Comparison of ENCODE assay signal across 17 mouse cellular contexts in the genomic region with DNA sequence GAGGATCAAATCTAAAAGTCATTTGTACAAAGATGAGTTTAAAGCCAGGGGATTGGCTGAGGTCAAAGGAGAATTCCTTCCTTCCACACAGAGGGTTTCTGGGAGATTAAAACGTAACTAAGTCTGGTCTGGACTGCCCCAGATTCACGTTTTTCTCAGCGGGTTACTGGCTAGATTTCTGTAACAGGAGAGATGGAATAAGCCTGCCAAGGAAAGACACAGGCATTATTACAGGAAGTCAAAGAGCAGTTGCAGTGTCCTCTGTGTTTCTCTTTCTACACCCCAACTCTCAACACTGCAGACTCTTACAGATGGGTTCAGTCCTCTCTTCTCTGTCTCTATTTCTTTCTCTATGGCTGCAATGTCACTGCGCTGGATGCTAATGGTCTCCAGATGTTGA.
"Had no signal": no experiment of that assay in that cellular context is flagged by ENCODE, and none has a peak within 500 bp of the region (broad histone marks: within the 10 kb centered on the region; RNA-seq: fewer than 3 reads in every experiment).

No protein-coding gene starts in this region.

- H3K4me2 ChIP-seq: kidney, embryonic 15.5 days; liver, embryonic 13.5 days; midbrain, embryonic 11.5 days had no signal

- H3K4me3 ChIP-seq: kidney, embryonic 15.5 days; liver, embryonic 13.5 days had no signal

- H3K9ac ChIP-seq: kidney, embryonic 15.5 days; liver, embryonic 13.5 days had no signal

- H3K4me1 ChIP-seq: liver, embryonic 13.5 days had no signal

- H3K27me3 ChIP-seq: kidney, embryonic 15.5 days; liver, embryonic 13.5 days had no signal

- H3K9me3 ChIP-seq: kidney, embryonic 15.5 days; liver, embryonic 13.5 days had no signal

- H3K27ac ChIP-seq: kidney, embryonic 15.5 days; liver, embryonic 13.5 days; stomach, postnatal 0 days had no signal

- DNase-seq: kidney, adult 2 months; kidney, postnatal 14 days; kidney, postnatal 4 days; liver, embryonic 13.5 days; lung, adult 2 months; lung, postnatal 14 days; lung, postnatal 4 days; midbrain, embryonic 14.5 days; right cerebral cortex, adult 18-20 months; right cerebral cortex, postnatal 14 days; right cerebral cortex, postnatal 4 days; thymus, adult 2 months; thymus, postnatal 14 days; thymus, postnatal 4 days had no signal
